Mouse (Mus musculus): ENCODE results near the gene Cox11.

DNA sequence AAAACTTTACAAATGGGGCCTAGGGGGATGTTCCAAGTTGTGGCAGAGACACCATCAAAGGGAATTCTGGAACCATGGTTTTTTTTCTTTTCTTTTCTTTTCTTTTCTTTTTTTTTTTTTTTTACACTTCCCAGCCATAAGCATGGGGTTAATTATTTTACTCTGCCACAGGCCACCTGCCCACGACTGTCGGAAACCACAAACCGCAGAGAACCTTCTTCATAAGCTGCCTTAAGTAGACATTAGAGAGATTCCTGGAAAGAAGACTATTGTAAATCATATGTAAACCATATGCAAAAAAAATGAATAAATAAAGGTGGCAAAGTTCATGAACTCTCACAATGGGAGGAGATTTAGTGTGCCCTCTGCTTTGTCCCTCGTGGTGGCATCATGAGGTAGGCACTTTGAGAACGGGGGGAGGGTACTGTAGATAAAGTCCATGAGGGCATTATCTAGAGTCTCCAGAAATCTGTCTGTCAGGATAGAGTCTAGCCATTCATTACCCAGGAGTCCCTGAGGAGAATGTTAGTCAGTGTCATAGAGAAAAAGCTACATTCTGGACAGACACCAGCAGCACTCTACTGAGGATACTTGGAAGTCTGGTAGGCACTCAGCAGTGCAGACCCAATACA lies 37.6 kb downstream of the Cox11 start:
- TF ChIP-seq CTCF (IDR thresholded peaks at IDR 0.05; ENCODE audit: insufficient read depth, low read length) (no peak), POLR2A (IDR thresholded peaks at IDR 0.05; ENCODE audit: borderline replicate concordance, extremely low read depth, low read depth, low read length) (no peak)

All from lung, adult 2 months (tissue).